Mouse (Mus musculus) thymus, adult 2 months (tissue): ENCODE measurements around the gene Gtf2h4.

Source experiments
- CTCF ChIP-seq: fragments of 200-500 bp; IDR thresholded peaks from 2 replicates; pipeline ENCODE4 v1.5.1; 2012; ENCODE audit warnings: mild to moderate bottlenecking, control low read depth, low read length, moderate library complexity, borderline replicate concordance; ENCODE audit not compliant: control insufficient read depth, poor library complexity, insufficient read depth; ENCODE audit errors: extremely low read depth
- POLR2A ChIP-seq: fragments of 200-500 bp; IDR thresholded peaks from 2 replicates; pipeline ENCODE4 v1.6.1; 2012; ENCODE audit warnings: mild to moderate bottlenecking, low read length, control low read depth, moderate library complexity; ENCODE audit not compliant: control insufficient read depth, poor library complexity, insufficient read depth; ENCODE audit errors: extremely low read depth

GRCm38 (mm10) chr17:35697429-35697758 lies 23.9 kb upstream of the Gtf2h4 start:
- TF ChIP-seq CTCF (no peak), POLR2A (no peak)
